Mouse (Mus musculus): Measurements from ENCODE around the gene Gm4070. TPM values are rescaled to one million over a fixed set of nuclear protein-coding genes. Genes with fewer than 3 reads are reported as not detected.
"Not testable (repeated sequence)": the region's sequence is repeated elsewhere in the genome, so short reads cannot be mapped to it uniquely, and the experiment has no call there.

Gm4070 gene
- 1 to 10 TPM; 1.7 to 2.0 TPM for total RNA-seq (2021)
- long read RNA-seq, experiment 1 = 0 reads
- long read RNA-seq, experiment 2 = 0 reads

- DNase-seq = not testable (repeated sequence)
Measured at GRCm38 (mm10) chr7:105953812-105954211, at the start of gene Gm4070. Gm4070 (minus strand) TSS chr7:105953967.

- DNase-seq = not testable (repeated sequence)
Measured at GRCm38 (mm10) chr7:105954540-105954939, 773 bp upstream of the Gm4070 start.

GRCm38 (mm10) chr7:105952408-105952807 lies 1.4 kb downstream of the Gm4070 start:
- DNase-seq = not testable (repeated sequence)

GRCm38 (mm10) chr7:105945238-105945637 lies 8.5 kb downstream of the Gm4070 start:
- DNase-seq = not testable (repeated sequence)

GRCm38 (mm10) chr7:105932132-105932531 lies 21.6 kb downstream of the Gm4070 start:
- not testable (repeated sequence) for DNase-seq

GRCm38 (mm10) chr7:105883588-105884336 lies 70.0 kb downstream of the Gm4070 start:
- not testable (repeated sequence) for DNase-seq

- DNase-seq = not testable (repeated sequence)
Measured at GRCm38 (mm10) chr7:105879717-105880484, 73.9 kb downstream of the Gm4070 start.

- DNase-seq = not testable (repeated sequence)
Measured at GRCm38 (mm10) chr7:105855718-105856560, 97.8 kb downstream of the Gm4070 start.

Other genes with a start within 250 kb of the Gm4070 start
- 100 to 1,000 TPM; 107 to 128 TPM for gene Ilk, start 217.4 kb downstream of the Gm4070 start, total RNA-seq (2021)
- gene Rrp8, start 216.6 kb downstream of the Gm4070 start, total RNA-seq (2021) = 10 to 100 TPM in 1 of 2 experiments, 1 to 10 TPM in 1; 9.9 to 13.4 TPM
- 10 to 100 TPM; 79.2 to 81.7 TPM for gene Taf10, start 209.6 kb downstream of the Gm4070 start, total RNA-seq (2021)
- 10 to 100 TPM; 29.5 to 30.0 TPM for gene Tpp1, start 201.7 kb downstream of the Gm4070 start, total RNA-seq (2021)
- 10 to 100 TPM; 17.9 to 27.1 TPM for gene Dchs1, start 166.3 kb downstream of the Gm4070 start, total RNA-seq (2021)
- gene Mrpl17, start 142.9 kb downstream of the Gm4070 start, total RNA-seq (2021) = 100 to 1,000 TPM; 162 to 171 TPM